ENCODE assay signal across 8 mouse cellular contexts in the genomic region with DNA sequence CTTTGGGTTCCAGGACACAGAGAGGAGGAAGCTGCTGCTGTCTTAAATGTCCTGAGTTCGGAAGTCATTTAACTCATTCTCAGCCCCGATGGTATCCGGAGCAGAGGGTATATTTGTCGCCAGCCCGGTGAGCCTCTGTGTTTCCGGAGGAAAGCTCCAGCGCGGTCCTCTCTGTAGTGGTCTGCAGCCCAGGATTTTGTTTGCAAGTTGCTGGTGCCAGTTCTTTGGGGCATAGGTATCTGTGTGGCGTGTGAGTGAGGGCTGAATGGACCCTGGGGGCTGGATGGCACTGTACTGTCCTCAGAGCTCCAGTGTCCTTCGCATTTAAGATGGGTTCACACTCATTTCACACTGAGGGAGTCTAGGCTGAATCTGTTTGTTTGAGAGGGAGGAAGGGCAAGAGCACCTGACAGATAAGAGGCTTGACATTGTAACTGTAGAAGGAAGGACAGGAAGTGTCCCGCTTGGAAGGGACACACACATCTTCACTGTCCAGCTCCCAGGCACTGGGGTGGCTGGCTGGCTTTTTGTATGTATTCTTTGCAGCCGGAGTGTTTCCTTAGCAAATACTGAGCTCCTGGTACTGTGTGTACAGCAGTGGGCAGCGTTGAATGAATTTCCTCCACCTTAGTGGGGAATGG. TPM values are rescaled to one million over a fixed set of nuclear protein-coding genes. Genes with fewer than 3 reads are reported as not detected.
A peak's percentile ranks its signal among the peaks of the same experiment; 100 is the strongest.
DNase-seq lines count a peak whose midpoint lies in the region; ATAC-seq and TF ChIP-seq lines count a peak whose summit lies in the region.

No protein-coding gene starts in this region.

- H3K4me3 ChIP-seq in heart, postnatal 0 days (ENCODE audit: low read depth, low read length): peak overlapping the region; percentile 49
- no peak overlapping the region for H3K4me3 ChIP-seq in liver, embryonic 15.5 days (replicated peaks)
- H3K4me3 ChIP-seq in stomach, embryonic 14.5 days (ENCODE audit: low read depth, low read length): peak overlapping the region; percentile 26

- H3K4me1 ChIP-seq in heart, postnatal 0 days (ENCODE audit: control insufficient read depth, insufficient read depth): peaks cover 27% of the 10 kb centered on the region
- peaks cover 28% of the 10 kb centered on the region for H3K4me1 ChIP-seq in liver, embryonic 15.5 days (replicated peaks)
- peaks cover 60% of the 10 kb centered on the region for H3K4me1 ChIP-seq in stomach, embryonic 14.5 days (ENCODE audit: control insufficient read depth, insufficient read depth, low read length)

- TF ChIP-seq EP300 in heart, postnatal 0 days (IDR thresholded peaks at IDR 0.05; ENCODE audit: low read depth): no peak

- 10% methylated on average over 13 of the region's 13 CpGs for WGBS in heart, postnatal 0 days
- 8% methylated on average over 13 of the region's 13 CpGs for WGBS in liver, embryonic 15.5 days (ENCODE audit: insufficient replicate concordance)
- 41% methylated on average over 13 of the region's 13 CpGs for WGBS in stomach, embryonic 14.5 days

- peak overlapping the region; percentile 66 for H3K9ac ChIP-seq in heart, postnatal 0 days (replicated peaks; ENCODE audit: low read depth, low read length)
- H3K9ac ChIP-seq in liver, embryonic 15.5 days: no peak overlapping the region
- H3K9ac ChIP-seq in stomach, embryonic 14.5 days (replicated peaks; ENCODE audit: low read depth, low read length): peak overlapping the region; percentile 32

- H3K9me3 ChIP-seq in heart, postnatal 0 days (replicated peaks; ENCODE audit: control insufficient read depth, low read length): no peaks in the 10 kb centered on the region
- H3K9me3 ChIP-seq in liver, embryonic 15.5 days (replicated peaks): no peaks in the 10 kb centered on the region
- H3K9me3 ChIP-seq in stomach, embryonic 14.5 days (ENCODE audit: control insufficient read depth, low read depth, low read length): no peaks in the 10 kb centered on the region

- peak overlapping the region; percentile 89 for H3K27ac ChIP-seq in heart, postnatal 0 days (ENCODE audit: low read depth)
- H3K27ac ChIP-seq in liver, embryonic 15.5 days (replicated peaks): no peak overlapping the region
- peak overlapping the region; percentile 90 for H3K27ac ChIP-seq in stomach, embryonic 14.5 days (ENCODE audit: low read length)

- ATAC-seq in heart, postnatal 0 days (ENCODE audit: insufficient read depth, low read depth): peak; percentile 47
- no peak for ATAC-seq in liver, embryonic 15.5 days (ENCODE audit: insufficient read depth)
- ATAC-seq in stomach, embryonic 14.5 days (ENCODE audit: insufficient number of reproducible peaks, insufficient read depth, low FRiP score, low read depth): no peak

- no peak for TF ChIP-seq CTCF in heart, postnatal 0 days (IDR thresholded peaks at IDR 0.05; ENCODE audit: low read depth)

- peak overlapping the region; percentile 72 for H3K4me2 ChIP-seq in heart, postnatal 0 days (ENCODE audit: low read depth, low read length)
- H3K4me2 ChIP-seq in liver, embryonic 15.5 days: peak overlapping the region; percentile 40
- peak overlapping the region; percentile 45 for H3K4me2 ChIP-seq in stomach, embryonic 14.5 days (replicated peaks; ENCODE audit: low read depth, low read length)

- H3K27me3 ChIP-seq in heart, postnatal 0 days (ENCODE audit: control insufficient read depth, insufficient read depth, low read length): no peaks in the 10 kb centered on the region
- no peaks in the 10 kb centered on the region for H3K27me3 ChIP-seq in liver, embryonic 15.5 days
- no peaks in the 10 kb centered on the region for H3K27me3 ChIP-seq in stomach, embryonic 14.5 days (ENCODE audit: control insufficient read depth, insufficient read depth, low read length)

- no peaks in the 10 kb centered on the region for H3K36me3 ChIP-seq in heart, postnatal 0 days (replicated peaks; ENCODE audit: control insufficient read depth, insufficient read depth, low read length)
- no peaks in the 10 kb centered on the region for H3K36me3 ChIP-seq in liver, embryonic 15.5 days (replicated peaks)
- H3K36me3 ChIP-seq in stomach, embryonic 14.5 days (ENCODE audit: control insufficient read depth, insufficient read depth, low read length): no peaks in the 10 kb centered on the region

- peak; percentile 12 for DNase-seq in thymus, postnatal 0 days (ENCODE audit: low spot score)
- DNase-seq in thymus, adult 18-20 months: no peak
- peak; percentile 41 for DNase-seq in heart, postnatal 0 days (ENCODE audit: low spot score)
- DNase-seq in frontal cortex, postnatal 10 days (ENCODE audit: low spot score in 2 of 2): no peak
- DNase-seq in cerebellum, adult 8-10 months: no peak
- DNase-seq in frontal cortex, adult 2 months (ENCODE audit: extremely low spot score in 1 of 2, low spot score in 1 of 2): no peak

RNA-seq across cellular contexts. Expression of gene 5330417H12Rik, which starts 41.4 kb away (rescaled TPM):
- polyA plus RNA-seq in thymus, postnatal 0 days (2015; fragmentation: Nextera tagmentation; extraction: Ambion mirVana): not detected in 2 replicates
- not detected in 2 replicates for total RNA-seq in heart, postnatal 0 days (2014; rRNA removed; ENCODE audit: low replicate concordance)
- not detected in 2 replicates for polyA plus RNA-seq in heart, postnatal 0 days (2015; fragmentation: Nextera tagmentation; extraction: Ambion mirVana)
- polyA plus RNA-seq in liver, embryonic 15.5 days (2015; fragmentation: Nextera tagmentation; extraction: Ambion mirVana): not detected in 2 replicates
- polyA plus RNA-seq in stomach, embryonic 14.5 days (2014; fragmentation: Nextera tagmentation; extraction: Ambion mirVana): not detected in 2 replicates
- not detected in 2 replicates for polyA plus RNA-seq in frontal cortex, adult 2 months (2012; rRNA removed)

Comparison
In these comparisons a context has a peak if more than half of its experiments do, and no peak if none do; other contexts are left out.
1. DNase-seq: peak in thymus, postnatal 0 days (single experiment) and heart, postnatal 0 days (single experiment); none in thymus, adult 18-20 months (0 of 2), frontal cortex, postnatal 10 days (0 of 2), cerebellum, adult 8-10 months (single experiment) and frontal cortex, adult 2 months (0 of 2).
2. Peak in every context shown above with its lines, with median percentiles within 50 percentile points of each other: H3K4me2 ChIP-seq.